Mouse (Mus musculus): Measurements from ENCODE around the gene Phldb3. TPM values are rescaled to one million over a fixed set of nuclear protein-coding genes. Genes with fewer than 3 reads are reported as not detected.

The Phldb3 gene
- polyA plus RNA-seq, 1 experiment from 2014 or later = not detected

DNA sequence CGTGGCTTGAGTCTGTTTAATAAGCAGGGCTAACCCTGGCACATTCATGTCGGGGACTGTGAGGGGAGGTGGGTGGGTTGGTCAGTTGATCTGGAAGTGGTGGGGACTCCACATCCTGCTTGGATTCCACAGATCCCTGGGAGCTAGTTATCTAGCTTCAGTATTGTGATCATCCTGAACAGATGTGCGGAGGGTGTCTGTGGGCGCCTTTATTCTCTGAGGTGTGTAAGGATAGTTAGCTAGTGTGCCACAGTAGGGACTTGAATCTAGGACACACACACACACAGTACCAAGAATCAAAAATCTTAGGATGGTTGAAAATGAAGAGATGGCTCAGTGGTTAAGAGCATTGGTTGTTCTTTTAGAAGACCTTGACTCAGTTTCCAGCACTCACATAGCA lies 42.1 kb upstream of the Phldb3 start:
- Histone ChIP-seq H3K4me3 (ENCODE audit: control insufficient read depth in 1 of 2, insufficient read depth in 1 of 2, low read depth in 1 of 2, low read length in 2 of 2) (no peak overlapping the region), H3K9ac (ENCODE audit: low read length) (no peak overlapping the region), H3K9me3 (ENCODE audit: control insufficient read depth, low read length) (no peaks in the 10 kb centered on the region), H3K4me1 (ENCODE audit: control insufficient read depth in 2 of 2, insufficient read depth in 2 of 2, low read length in 2 of 2) (no peaks in the 10 kb centered on the region), H3K4me2 (ENCODE audit: low read length) (no peak overlapping the region), H3K27ac (replicated peaks in 1 of 2; ENCODE audit: control insufficient read depth in 1 of 2, insufficient read depth in 1 of 2, low read depth in 2 of 2, low read length in 2 of 2) (no peak overlapping the region), H3K36me3 (ENCODE audit: control insufficient read depth, insufficient read depth, low read length) (peaks cover 64% of the 10 kb centered on the region), H3K27me3 (ENCODE audit: control insufficient read depth, insufficient read depth, low read length) (no peaks in the 10 kb centered on the region)
- WGBS = 94% methylated on average over 4 of the region's 4 CpGs
- ATAC-seq (ENCODE audit: insufficient number of reproducible peaks, insufficient read depth, low FRiP score, low read depth) = no peak

DNA sequence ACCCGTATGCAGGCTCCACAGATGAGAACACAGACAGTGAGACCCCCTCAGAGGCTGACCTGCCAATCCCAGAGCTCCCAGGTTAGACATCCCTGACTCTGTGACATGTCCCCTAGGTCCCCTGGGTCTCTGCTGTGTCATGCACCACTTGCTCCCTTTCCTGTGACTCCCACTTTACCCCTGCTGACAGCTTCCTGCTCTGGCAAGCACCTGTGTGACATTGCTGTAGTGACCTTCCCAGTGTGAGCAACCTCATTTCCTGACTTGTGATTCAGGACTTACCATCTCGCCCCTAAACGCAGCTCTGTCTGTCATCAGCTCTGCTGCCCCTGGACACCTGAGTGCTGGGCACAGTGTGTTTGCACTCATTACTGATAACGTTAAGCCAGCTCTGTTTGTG lies 39.5 kb upstream of the Phldb3 start:
- H3K27ac ChIP-seq (replicated peaks in 1 of 2; ENCODE audit: control insufficient read depth in 1 of 2, insufficient read depth in 1 of 2, low read depth in 2 of 2, low read length in 2 of 2) = no peak overlapping the region
- H3K4me3 ChIP-seq (ENCODE audit: control insufficient read depth in 1 of 2, insufficient read depth in 1 of 2, low read depth in 1 of 2, low read length in 2 of 2) = no peak overlapping the region
- H3K9me3 ChIP-seq (ENCODE audit: control insufficient read depth, low read length) = no peaks in the 10 kb centered on the region
- no peaks in the 10 kb centered on the region for H3K4me1 ChIP-seq (ENCODE audit: control insufficient read depth in 2 of 2, insufficient read depth in 2 of 2, low read length in 2 of 2)
- H3K4me2 ChIP-seq (ENCODE audit: low read length) = no peak overlapping the region
- 72% methylated on average over 4 of the region's 4 CpGs for WGBS
- H3K27me3 ChIP-seq (ENCODE audit: control insufficient read depth, insufficient read depth, low read length) = no peaks in the 10 kb centered on the region
- ATAC-seq (ENCODE audit: insufficient number of reproducible peaks, insufficient read depth, low FRiP score, low read depth) = no peak
- peaks cover 53% of the 10 kb centered on the region for H3K36me3 ChIP-seq (ENCODE audit: control insufficient read depth, insufficient read depth, low read length)
- no peak overlapping the region for H3K9ac ChIP-seq (ENCODE audit: low read length)

GRCm38 (mm10) chr7:24572455-24572854 lies 38.1 kb upstream of the Phldb3 start:
- Histone ChIP-seq H3K9ac (ENCODE audit: low read length) (no peak overlapping the region), H3K36me3 (ENCODE audit: control insufficient read depth, insufficient read depth, low read length) (peaks cover 39% of the 10 kb centered on the region), H3K27ac (replicated peaks in 1 of 2; ENCODE audit: control insufficient read depth in 1 of 2, insufficient read depth in 1 of 2, low read depth in 2 of 2, low read length in 2 of 2) (no peak overlapping the region), H3K4me2 (ENCODE audit: low read length) (no peak overlapping the region), H3K9me3 (ENCODE audit: control insufficient read depth, low read length) (no peaks in the 10 kb centered on the region), H3K4me3 (ENCODE audit: control insufficient read depth in 1 of 2, insufficient read depth in 1 of 2, low read depth in 1 of 2, low read length in 2 of 2) (no peak overlapping the region), H3K4me1 (ENCODE audit: control insufficient read depth in 2 of 2, insufficient read depth in 2 of 2, low read length in 2 of 2) (no peaks in the 10 kb centered on the region), H3K27me3 (ENCODE audit: control insufficient read depth, insufficient read depth, low read length) (no peaks in the 10 kb centered on the region)
- WGBS = 64% methylated on average over 5 of the region's 5 CpGs
- ATAC-seq (ENCODE audit: insufficient number of reproducible peaks, insufficient read depth, low FRiP score, low read depth) = no peak

- H3K4me2 ChIP-seq (ENCODE audit: low read length) = no peak overlapping the region
- H3K27ac ChIP-seq (replicated peaks in 1 of 2; ENCODE audit: control insufficient read depth in 1 of 2, insufficient read depth in 1 of 2, low read depth in 2 of 2, low read length in 2 of 2) = no peak overlapping the region
- no peak overlapping the region for H3K4me3 ChIP-seq (ENCODE audit: control insufficient read depth in 1 of 2, insufficient read depth in 1 of 2, low read depth in 1 of 2, low read length in 2 of 2)
- H3K4me1 ChIP-seq (ENCODE audit: control insufficient read depth in 2 of 2, insufficient read depth in 2 of 2, low read length in 2 of 2) = no peaks in the 10 kb centered on the region
- WGBS = 46% methylated on average over 12 of the region's 12 CpGs
- no peaks in the 10 kb centered on the region for H3K9me3 ChIP-seq (ENCODE audit: control insufficient read depth, low read length)
- ATAC-seq (ENCODE audit: insufficient number of reproducible peaks, insufficient read depth, low FRiP score, low read depth) = no peak
- H3K27me3 ChIP-seq (ENCODE audit: control insufficient read depth, insufficient read depth, low read length) = no peaks in the 10 kb centered on the region
- no peak overlapping the region for H3K9ac ChIP-seq (ENCODE audit: low read length)
- H3K36me3 ChIP-seq (ENCODE audit: control insufficient read depth, insufficient read depth, low read length) = peaks cover 25% of the 10 kb centered on the region
These were observed 36.3 kb upstream of the Phldb3 start for GRCm38 (mm10) chr7:24574224-24574796.

- Histone ChIP-seq H3K27ac (replicated peaks in 1 of 2; ENCODE audit: control insufficient read depth in 1 of 2, insufficient read depth in 1 of 2, low read depth in 2 of 2, low read length in 2 of 2) (no peak overlapping the region), H3K4me2 (ENCODE audit: low read length) (no peak overlapping the region), H3K4me1 (ENCODE audit: control insufficient read depth in 2 of 2, insufficient read depth in 2 of 2, low read length in 2 of 2) (no peaks in the 10 kb centered on the region), H3K4me3 (ENCODE audit: control insufficient read depth in 1 of 2, insufficient read depth in 1 of 2, low read depth in 1 of 2, low read length in 2 of 2) (no peak overlapping the region), H3K9ac (ENCODE audit: low read length) (no peak overlapping the region), H3K27me3 (ENCODE audit: control insufficient read depth, insufficient read depth, low read length) (no peaks in the 10 kb centered on the region), H3K9me3 (ENCODE audit: control insufficient read depth, low read length) (no peaks in the 10 kb centered on the region), H3K36me3 (ENCODE audit: control insufficient read depth, insufficient read depth, low read length) (peaks cover 7% of the 10 kb centered on the region; the same call in 1 of the 2 replicates)
- 92% methylated on average over 10 of the region's 10 CpGs for WGBS
- ATAC-seq (ENCODE audit: insufficient number of reproducible peaks, insufficient read depth, low FRiP score, low read depth) = no peak
These were observed 32.8 kb upstream of the Phldb3 start for GRCm38 (mm10) chr7:24577811-24578210.

DNA sequence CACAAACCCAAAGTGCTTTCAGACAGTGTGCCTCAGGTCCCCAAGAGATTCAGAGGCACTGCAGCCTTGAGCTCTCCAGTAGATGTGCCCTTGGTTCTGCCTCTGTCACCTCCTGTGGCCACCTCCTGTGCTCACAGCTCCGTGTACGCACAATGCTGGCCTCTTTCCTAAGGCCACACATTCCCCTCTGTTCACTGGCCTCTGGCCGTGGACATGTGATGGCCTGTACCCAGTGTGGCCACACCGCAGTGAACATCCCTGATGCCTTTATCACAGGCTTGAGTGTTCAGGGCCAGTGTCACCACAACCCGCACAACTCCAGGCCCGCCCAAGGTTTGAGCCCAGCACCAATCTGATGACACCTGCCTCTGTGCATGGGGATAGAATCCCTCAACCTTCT lies 25.7 kb upstream of the Phldb3 start:
- Histone ChIP-seq H3K27me3 (ENCODE audit: control insufficient read depth, insufficient read depth, low read length) (peaks cover 37% of the 10 kb centered on the region), H3K9me3 (ENCODE audit: control insufficient read depth, low read length) (no peaks in the 10 kb centered on the region), H3K4me2 (ENCODE audit: low read length) (no peak overlapping the region), H3K36me3 (ENCODE audit: control insufficient read depth, insufficient read depth, low read length) (no peaks in the 10 kb centered on the region), H3K27ac (replicated peaks in 1 of 2; ENCODE audit: control insufficient read depth in 1 of 2, insufficient read depth in 1 of 2, low read depth in 2 of 2, low read length in 2 of 2) (no peak overlapping the region), H3K9ac (ENCODE audit: low read length) (no peak overlapping the region), H3K4me3 (ENCODE audit: control insufficient read depth in 1 of 2, insufficient read depth in 1 of 2, low read depth in 1 of 2, low read length in 2 of 2) (no peak overlapping the region), H3K4me1 (ENCODE audit: control insufficient read depth in 2 of 2, insufficient read depth in 2 of 2, low read length in 2 of 2) (peaks cover 2 to 7% of the 10 kb centered on the region in 2 experiments; a peak in 3 of 4 replicates)
- WGBS = 83% methylated on average over 6 of the region's 6 CpGs
- no peak for ATAC-seq (ENCODE audit: insufficient number of reproducible peaks, insufficient read depth, low FRiP score, low read depth)

DNA sequence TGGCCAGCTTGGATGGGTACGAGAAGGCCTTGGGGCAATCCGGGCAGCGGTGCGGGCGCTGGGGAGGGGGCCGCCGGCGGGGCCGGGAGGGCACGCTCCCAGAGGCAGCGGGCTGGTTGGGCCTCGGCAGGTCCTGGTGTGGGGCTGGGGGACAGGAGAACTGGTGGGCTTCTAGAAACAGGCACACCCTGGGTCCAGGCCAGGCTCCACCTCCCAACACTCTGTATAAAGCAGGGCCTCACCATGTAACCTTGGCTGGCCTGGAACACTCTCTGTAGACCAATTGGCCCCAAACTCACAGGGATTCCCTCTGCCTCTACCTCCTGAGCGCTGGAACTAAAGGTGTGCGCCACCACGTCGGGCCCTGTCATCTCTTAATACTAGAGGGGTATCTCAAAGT lies 24.6 kb upstream of the Phldb3 start:
- WGBS = 29% methylated on average over 16 of the region's 16 CpGs
- no peak for ATAC-seq (ENCODE audit: insufficient number of reproducible peaks, insufficient read depth, low FRiP score, low read depth)

GRCm38 (mm10) chr7:24586828-24587227 lies 23.7 kb upstream of the Phldb3 start:
- H3K9me3 ChIP-seq (ENCODE audit: control insufficient read depth, low read length) = no peaks in the 10 kb centered on the region
- peak overlapping the region; percentile 69 for H3K4me2 ChIP-seq (ENCODE audit: low read length)
- H3K4me1 ChIP-seq (ENCODE audit: control insufficient read depth in 2 of 2, insufficient read depth in 2 of 2, low read length in 2 of 2) = peaks cover 2 to 7% of the 10 kb centered on the region in 2 experiments; a peak in 3 of 4 replicates
- 0 out of 2 replicates have a peak, but pooled peaks have one; percentile 23 for ATAC-seq (ENCODE audit: insufficient number of reproducible peaks, insufficient read depth, low FRiP score, low read depth)
- no peaks in the 10 kb centered on the region for H3K36me3 ChIP-seq (ENCODE audit: control insufficient read depth, insufficient read depth, low read length)
- H3K27ac ChIP-seq (replicated peaks in 1 of 2; ENCODE audit: control insufficient read depth in 1 of 2, insufficient read depth in 1 of 2, low read depth in 2 of 2, low read length in 2 of 2) = no peak overlapping the region
- H3K9ac ChIP-seq (ENCODE audit: low read length) = no peak overlapping the region
- peak overlapping the region; percentile 47 to 55; a peak in 3 of 4 replicates for H3K4me3 ChIP-seq (ENCODE audit: control insufficient read depth in 1 of 2, insufficient read depth in 1 of 2, low read depth in 1 of 2, low read length in 2 of 2)
- 7% methylated on average over 8 of the region's 8 CpGs for WGBS
- peaks cover 37% of the 10 kb centered on the region for H3K27me3 ChIP-seq (ENCODE audit: control insufficient read depth, insufficient read depth, low read length)

More for the DNA sequence above, 24.6 kb upstream of the Phldb3 start:
- H3K4me2 ChIP-seq (ENCODE audit: low read length) = no peak overlapping the region
- no peaks in the 10 kb centered on the region for H3K36me3 ChIP-seq (ENCODE audit: control insufficient read depth, insufficient read depth, low read length)
- no peaks in the 10 kb centered on the region for H3K9me3 ChIP-seq (ENCODE audit: control insufficient read depth, low read length)
- no peak overlapping the region for H3K27ac ChIP-seq (replicated peaks in 1 of 2; ENCODE audit: control insufficient read depth in 1 of 2, insufficient read depth in 1 of 2, low read depth in 2 of 2, low read length in 2 of 2)
- no peak overlapping the region for H3K9ac ChIP-seq (ENCODE audit: low read length)
- peaks cover 2 to 7% of the 10 kb centered on the region in 2 experiments; a peak in 3 of 4 replicates for H3K4me1 ChIP-seq (ENCODE audit: control insufficient read depth in 2 of 2, insufficient read depth in 2 of 2, low read length in 2 of 2)
- peaks cover 37% of the 10 kb centered on the region for H3K27me3 ChIP-seq (ENCODE audit: control insufficient read depth, insufficient read depth, low read length)
- H3K4me3 ChIP-seq (ENCODE audit: control insufficient read depth in 1 of 2, insufficient read depth in 1 of 2, low read depth in 1 of 2, low read length in 2 of 2) = no peak overlapping the region
